Mouse (Mus musculus): ENCODE results near the gene Serpina3f.

DNA sequence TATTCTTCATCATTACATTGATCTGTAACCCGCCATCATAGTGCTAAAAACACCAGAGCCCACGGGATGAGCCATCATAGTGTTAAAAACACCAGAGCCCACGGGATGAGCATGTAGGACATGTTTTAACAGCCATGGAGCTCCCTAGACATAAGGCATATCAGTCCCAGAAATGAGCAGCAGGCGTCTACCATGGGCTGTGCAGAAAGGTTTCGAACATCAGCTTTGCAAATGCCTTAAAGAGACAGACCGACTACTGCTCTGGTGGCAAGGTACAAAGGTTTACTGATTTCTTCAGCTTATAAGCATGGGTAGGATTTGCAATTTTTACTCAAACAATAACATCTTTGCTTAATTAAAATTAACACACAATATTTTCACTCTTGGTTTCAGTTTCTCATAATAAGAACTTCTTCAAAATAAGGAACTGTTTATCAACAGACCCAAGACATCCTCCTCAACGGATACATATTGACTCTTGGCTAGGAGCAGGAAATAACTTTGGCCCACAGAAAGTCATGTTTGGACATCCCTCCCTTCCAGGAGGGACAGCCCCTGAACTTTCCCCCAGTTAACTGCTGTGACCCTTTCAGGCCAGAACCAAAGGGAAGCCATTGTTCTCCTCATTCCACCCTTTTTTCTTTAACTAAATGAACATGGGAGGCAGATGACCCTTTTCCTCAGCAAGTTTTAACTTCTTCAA, 10.4 kb downstream of the Serpina3f start:
- TF ChIP-seq GATA1 (IDR thresholded peaks at IDR 0.05; ENCODE audit: borderline replicate concordance, low read length) = no peak; the same call in 2 of the 3 replicates
- no peak for TF ChIP-seq FLI1 (IDR thresholded peaks at IDR 0.05; ENCODE audit: low read length)

Data from megakaryocyte, embryonic 14.5 days (primary cell).